Mouse (Mus musculus) left cerebral cortex, postnatal 14 days (tissue): ENCODE measurements around the gene Grb2. TPM values are rescaled to one million over a fixed set of nuclear protein-coding genes. Genes with fewer than 3 reads are reported as not detected.

Experiments used
- DNase-seq, 2 experiments: peaks; one replicate each; pipeline ENCODE4 v3.0.0; 2021 to 2022; ENCODE audit warnings: low spot score in 2 of 2, mixed read lengths in 1 of 2
- intact Hi-C: fragments of 180-260 bp; cut with DNase I; formaldehyde crosslinking; loops from one replicate; pipeline ENCODE4 v1.15.1; 2025
- total RNA-seq, 2 experiments: library from RNA; stranded (reverse); gene quantifications; 2 replicates each; pipeline ENCODE4 v1.2.3; 2021

Gene Grb2
- total RNA-seq, 2 experiments from 2014 or later, result 183 to 190 TPM

DNA sequence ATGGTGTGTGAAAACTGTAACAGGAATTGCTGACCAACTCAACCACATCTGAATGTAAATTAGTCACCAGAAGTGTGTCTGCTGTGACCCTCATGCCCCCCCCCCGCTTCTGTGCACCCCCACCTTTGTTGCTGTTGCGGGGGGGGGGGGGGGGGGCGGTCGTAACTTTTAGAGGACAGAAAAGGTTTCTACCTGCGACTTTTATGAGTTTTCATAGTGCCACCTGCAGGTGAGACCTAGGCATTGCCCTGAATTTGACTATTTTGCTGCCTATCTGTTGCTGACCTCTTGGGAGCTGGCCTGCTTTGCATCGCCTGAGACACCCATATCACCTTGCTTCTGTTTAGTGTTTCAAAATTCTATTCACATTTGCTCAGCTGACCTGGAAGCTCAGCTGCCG is 6.1 kb upstream of the Grb2 start:
- DNase-seq, result peak in 1 of 2 experiments; percentile 55
- intact Hi-C loops, result loop anchor here (1.0 kb wide), 1 partner anchor 66 kb away; no protein-coding TSS in a partner anchor

DNA sequence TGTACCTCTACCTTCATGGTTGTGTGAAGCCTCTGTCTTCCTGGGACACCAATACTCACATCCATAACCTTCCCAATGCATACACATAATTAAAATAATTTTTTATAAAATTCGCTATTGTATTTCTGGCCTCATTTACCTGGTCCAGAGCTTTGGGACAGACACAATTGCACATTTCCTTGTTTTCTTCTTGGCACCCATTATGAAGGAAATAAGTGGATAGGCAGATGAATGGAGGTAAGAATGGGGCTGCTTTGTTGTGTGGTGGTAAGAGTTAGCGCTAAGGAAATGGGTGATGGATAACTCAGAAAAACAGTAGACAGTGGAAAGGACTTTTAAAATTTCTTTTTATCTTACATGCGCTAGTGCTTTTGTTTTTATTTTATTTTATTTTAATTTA is 5.0 kb upstream of the Grb2 start:
- DNase-seq, result no peak
- intact Hi-C loops, result no loop called here

DNA sequence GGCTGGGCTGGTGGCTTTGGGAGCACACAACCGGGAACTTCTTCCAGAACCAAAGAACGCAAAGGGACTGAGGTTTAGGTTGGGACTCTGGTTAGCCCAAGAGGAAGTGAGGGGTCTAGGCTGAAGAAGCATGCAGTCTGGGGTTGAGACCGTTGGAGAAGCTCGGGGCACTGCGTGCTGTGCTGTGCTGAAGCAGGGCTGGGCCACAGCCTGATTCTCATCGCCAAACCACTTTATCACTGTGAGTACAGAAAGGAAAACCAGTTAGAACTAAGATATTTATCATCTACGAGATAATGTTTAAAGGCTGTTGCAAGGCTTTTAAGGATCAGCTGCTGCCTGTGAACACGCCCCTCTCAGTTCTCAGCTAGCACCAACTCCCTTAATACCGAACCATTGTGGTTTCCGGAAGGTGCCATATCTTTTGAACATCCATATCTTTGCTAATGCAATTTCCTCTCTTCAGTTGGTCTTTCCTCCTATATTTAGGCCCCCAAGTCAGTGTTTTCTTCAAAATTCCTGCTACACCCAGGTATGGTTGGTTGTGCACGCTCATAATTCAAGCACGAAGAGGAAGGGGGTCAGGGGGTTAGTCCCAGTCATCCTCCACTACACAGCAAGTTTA is 4.4 kb upstream of the Grb2 start:
- no peak for DNase-seq
- intact Hi-C loops, result no loop called here

GRCm38 (mm10) chr11:115712268-115712667 is 3.9 kb upstream of the Grb2 start:
- intact Hi-C loops, result no loop called here
- DNase-seq, result no peak

DNA sequence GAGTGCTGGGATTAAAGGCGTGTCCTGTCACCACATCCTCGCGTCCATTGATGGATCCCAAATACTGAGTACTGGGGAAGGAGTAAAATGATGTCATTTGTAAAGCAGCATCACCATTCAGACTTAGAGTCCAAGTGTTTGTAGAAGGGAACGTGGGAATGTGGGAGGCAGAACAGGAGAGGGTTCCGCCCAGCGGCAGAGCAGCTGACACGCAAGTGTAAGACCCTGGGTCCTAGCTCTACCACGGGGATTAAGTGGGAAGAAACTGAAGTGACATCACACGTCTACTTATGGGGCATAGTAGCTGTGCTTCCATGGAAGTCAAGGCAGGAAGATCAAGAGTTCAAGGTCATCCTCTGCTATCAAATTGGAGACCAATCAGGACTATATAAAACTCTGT is 2.7 kb upstream of the Grb2 start:
- intact Hi-C loops, result no loop called here
- no peak for DNase-seq

DNA sequence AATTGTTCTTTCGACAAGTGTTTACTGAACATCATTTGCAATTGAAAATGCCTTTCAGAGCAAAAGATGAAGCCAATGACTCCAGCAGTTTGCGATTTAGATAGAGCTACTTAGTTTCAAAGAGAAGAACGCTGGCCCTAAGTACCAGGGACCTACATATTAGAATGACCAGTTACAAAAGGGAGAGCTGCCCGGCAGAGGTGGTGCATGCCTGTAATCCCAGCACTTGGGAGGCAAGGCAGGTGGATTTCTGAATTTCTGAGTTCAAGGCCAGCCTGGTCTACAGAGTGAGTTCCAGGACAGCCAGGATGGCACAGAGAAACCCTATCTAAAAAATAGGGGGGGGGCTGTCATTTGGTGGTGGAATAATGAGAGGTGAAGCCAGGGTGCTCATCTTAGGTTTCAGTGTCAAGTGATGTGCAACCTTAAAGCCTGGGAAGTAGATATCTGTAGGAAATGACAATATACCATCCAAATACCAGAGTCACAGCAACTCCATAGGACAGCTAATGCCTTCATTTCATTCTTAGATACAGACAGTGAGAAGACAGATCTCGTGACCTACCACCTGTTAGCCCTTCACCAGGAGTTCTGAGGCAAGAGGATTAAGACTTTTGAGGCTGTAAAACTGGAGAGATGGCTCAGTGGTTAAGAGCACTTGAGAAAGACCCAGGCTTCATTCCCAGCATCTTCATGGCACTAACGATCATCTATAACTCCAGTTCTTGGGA is 1.6 kb upstream of the Grb2 start:
- no peak for DNase-seq
- intact Hi-C loops, result loop anchor here (2.0 kb wide), 1 partner anchor 61 kb away; no protein-coding TSS in a partner anchor

- intact Hi-C loops, result loop anchor here (2.0 kb wide), 1 partner anchor 60 kb away; no protein-coding TSS in a partner anchor
Observed at GRCm38 (mm10) chr11:115708956-115709828, 795 bp upstream of the Grb2 start.

GRCm38 (mm10) chr11:115707313-115708208 is 836 bp downstream of the Grb2 start:
- intact Hi-C loops, result loop anchor here (2.0 kb wide), 1 partner anchor 59 kb away; no protein-coding TSS in a partner anchor

More at GRCm38 (mm10) chr11:115708956-115709828, 795 bp upstream of the Grb2 start:
- peak; percentile 38 to 70 for DNase-seq

GRCm38 (mm10) chr11:115706584-115706983 is 1.8 kb downstream of the Grb2 start:
- intact Hi-C loops, result no loop called here

More at GRCm38 (mm10) chr11:115707313-115708208, 836 bp downstream of the Grb2 start:
- peak; percentile 31 to 35 for DNase-seq

GRCm38 (mm10) chr11:115705561-115705960 is 2.8 kb downstream of the Grb2 start:
- intact Hi-C loops, result no loop called here
- no peak for DNase-seq

More at GRCm38 (mm10) chr11:115706584-115706983, 1.8 kb downstream of the Grb2 start:
- DNase-seq, result no peak

- no peak for DNase-seq
- intact Hi-C loops, result no loop called here
Observed at GRCm38 (mm10) chr11:115704648-115705047, 3.7 kb downstream of the Grb2 start.

GRCm38 (mm10) chr11:115703466-115703865 is 4.9 kb downstream of the Grb2 start:
- intact Hi-C loops, result no loop called here
- no peak for DNase-seq

GRCm38 (mm10) chr11:115698986-115699728 is 9.2 kb downstream of the Grb2 start:
- peak; percentile 95 to 97 for DNase-seq
- intact Hi-C loops, result no loop called here

DNA sequence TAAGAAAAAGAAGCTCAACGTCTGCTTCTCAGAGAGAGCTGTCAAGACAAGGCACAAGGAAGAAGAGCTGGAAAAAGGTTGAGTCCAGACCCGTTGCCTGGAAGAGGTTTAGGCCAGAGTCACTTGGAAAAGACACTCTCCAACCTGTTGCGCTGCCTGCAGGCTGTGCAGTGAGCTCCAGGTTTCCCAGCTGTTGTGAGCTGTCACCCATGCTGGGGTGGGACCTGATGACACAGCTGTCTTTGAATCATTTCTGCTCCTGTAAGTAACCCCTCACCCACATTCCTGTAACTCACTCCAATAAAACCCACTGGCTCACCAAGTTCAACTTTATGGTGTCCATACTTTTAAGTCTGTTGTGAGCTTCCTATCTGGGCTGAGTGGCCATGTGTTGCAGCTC is 10.7 kb downstream of the Grb2 start:
- intact Hi-C loops, result no loop called here
- DNase-seq, result no peak

DNA sequence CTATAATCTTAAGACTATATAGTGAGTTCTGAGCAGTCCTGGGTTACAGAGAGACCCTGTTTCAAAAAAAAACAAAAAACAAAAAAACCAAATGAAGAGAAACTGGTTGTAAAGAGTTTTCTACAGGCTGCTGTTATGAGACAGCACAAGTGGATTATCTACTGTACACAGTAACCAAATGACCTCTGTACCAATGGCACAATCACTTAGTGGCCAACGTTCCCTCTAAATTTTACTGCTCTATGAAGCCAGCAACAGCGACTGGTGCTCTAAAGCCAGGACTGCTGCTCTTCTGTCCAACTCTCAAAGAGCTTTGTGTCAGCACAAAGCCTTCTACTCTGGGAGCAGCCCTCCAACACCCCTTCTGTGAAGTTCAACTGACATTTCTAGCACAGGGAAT is 11.3 kb downstream of the Grb2 start:
- intact Hi-C loops, result no loop called here

GRCm38 (mm10) chr11:115696471-115696870 is 11.9 kb downstream of the Grb2 start:
- DNase-seq, result no peak
- intact Hi-C loops, result no loop called here

More for the DNA sequence above, 11.3 kb downstream of the Grb2 start:
- DNase-seq, result no peak

DNA sequence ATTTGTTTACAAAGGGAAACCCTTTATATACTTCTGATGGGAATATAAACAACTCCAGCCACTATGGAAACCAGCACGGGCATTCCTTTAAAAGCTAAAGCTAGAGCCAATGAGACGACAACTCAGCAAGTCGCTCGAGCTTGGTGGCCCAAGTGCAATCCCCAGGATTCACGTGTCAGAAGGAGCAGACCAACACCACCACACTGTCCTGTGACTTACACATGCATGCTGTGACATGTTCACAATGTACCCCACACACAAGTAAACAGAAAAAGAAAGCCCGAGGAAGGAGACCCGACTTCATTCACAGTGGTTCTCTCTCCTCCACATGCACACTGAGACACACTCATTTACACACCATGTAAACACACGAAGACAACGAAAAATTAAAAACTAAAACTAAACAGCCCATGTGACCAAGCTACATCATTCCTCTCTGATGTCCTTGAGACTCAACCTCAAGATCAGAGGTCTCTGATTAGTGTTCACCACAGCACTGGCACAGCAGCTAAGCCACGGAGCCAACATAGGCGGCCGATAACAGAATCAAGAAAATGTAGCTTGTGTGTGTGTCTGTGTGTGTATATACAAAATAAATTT is 14.3 kb downstream of the Grb2 start:
- DNase-seq, result no peak
- intact Hi-C loops, result no loop called here

DNA sequence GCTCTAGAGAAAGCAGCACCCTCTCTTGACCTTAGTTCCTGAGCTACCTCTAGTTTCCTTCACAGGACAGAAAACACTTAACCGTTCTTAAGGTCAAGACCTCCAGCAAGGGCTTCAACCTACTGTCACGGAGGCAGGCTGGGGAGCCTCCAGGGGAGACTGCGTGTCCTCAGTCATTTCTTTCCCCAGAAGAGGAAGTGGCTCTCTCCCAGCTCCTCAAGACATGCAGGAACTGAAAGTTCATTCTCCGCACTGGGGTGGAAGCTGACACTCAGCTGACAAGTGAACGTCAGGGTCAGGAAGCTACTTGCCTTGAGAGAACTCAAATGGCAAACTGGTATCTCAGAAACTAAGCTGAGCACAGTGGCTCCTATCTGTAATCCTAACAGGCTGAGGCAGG is 15.6 kb downstream of the Grb2 start:
- intact Hi-C loops, result no loop called here
- no peak for DNase-seq
